ENCODE assay signal across 10 mouse cellular contexts in the genomic region with DNA sequence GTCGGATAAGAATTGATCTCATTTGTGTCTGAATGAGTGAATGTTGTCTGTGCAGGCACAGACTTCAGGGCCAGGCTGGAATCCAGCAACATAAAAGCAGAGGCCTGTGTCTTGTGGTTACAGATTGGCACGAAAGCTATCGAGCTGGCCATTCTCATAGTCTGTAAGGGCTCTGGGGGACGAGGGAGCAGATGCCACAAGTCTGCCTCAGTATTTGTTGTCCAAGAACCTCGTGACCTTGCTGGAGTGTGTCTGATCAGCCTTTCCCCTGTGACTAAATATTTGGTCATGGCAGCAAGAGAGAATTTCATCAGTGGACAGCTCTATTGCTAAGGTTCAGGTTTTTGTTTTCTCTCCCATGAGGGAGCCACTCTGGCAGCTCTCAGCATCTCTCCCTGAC.
A peak's percentile ranks its signal among the peaks of the same experiment; 100 is the strongest.
DNase-seq lines count a peak whose midpoint lies in the region; ATAC-seq lines count a peak whose summit lies in the region.
"Had no signal": no experiment of that assay in that cellular context is flagged by ENCODE, and none has a peak within 500 bp of the region (broad histone marks: within the 10 kb centered on the region; RNA-seq: fewer than 3 reads in every experiment).

No protein-coding gene starts in this region.

- peak overlapping the region; percentile 71 for H3K27ac ChIP-seq in hindbrain, embryonic 10.5 days
- H3K27ac ChIP-seq in midbrain, embryonic 13.5 days: no peak overlapping the region
- no peak overlapping the region for H3K27ac ChIP-seq in heart, embryonic 11.5 days (ENCODE audit: low read depth, low read length)
- H3K27ac ChIP-seq: embryonic facial prominence, embryonic 13.5 days had no signal

- peak; percentile 36 to 44 for DNase-seq in cerebellum, postnatal 14 days
- DNase-seq in cerebellum, adult 11-12 months: no peak
- peak; percentile 27 to 32 for DNase-seq in adrenal gland, postnatal 36 days
- DNase-seq in hindbrain, embryonic 10.5 days (ENCODE audit: low spot score): peak; percentile 44
- DNase-seq in layer of hippocampus, adult 18-20 months (ENCODE audit: low spot score in 2 of 2): no peak
- DNase-seq in kidney, postnatal 14 days: no peak
- DNase-seq: kidney, adult 18-20 months had no signal

- no peaks in the 10 kb centered on the region for H3K36me3 ChIP-seq in hindbrain, embryonic 10.5 days
- no peaks in the 10 kb centered on the region for H3K36me3 ChIP-seq in midbrain, embryonic 13.5 days
- H3K36me3 ChIP-seq in heart, embryonic 11.5 days (ENCODE audit: control insufficient read depth, insufficient read depth, low read length): no peaks in the 10 kb centered on the region
- H3K36me3 ChIP-seq: embryonic facial prominence, embryonic 13.5 days had no signal

- H3K9ac ChIP-seq in midbrain, embryonic 13.5 days (replicated peaks): no peak overlapping the region
- no peak overlapping the region for H3K9ac ChIP-seq in heart, embryonic 11.5 days (ENCODE audit: low read depth, low read length)
- H3K9ac ChIP-seq: embryonic facial prominence, embryonic 13.5 days had no signal

- 17% methylated on average over 5 of the region's 5 CpGs for WGBS in hindbrain, embryonic 10.5 days
- 8% methylated on average over 5 of the region's 5 CpGs for WGBS in midbrain, embryonic 13.5 days
- 69% methylated on average over 5 of the region's 5 CpGs for WGBS in heart, embryonic 11.5 days (ENCODE audit: insufficient replicate concordance)

- H3K27me3 ChIP-seq in hindbrain, embryonic 10.5 days (ENCODE audit: insufficient read depth, poor library complexity, severe bottlenecking): no peaks in the 10 kb centered on the region
- peaks cover 41% of the 10 kb centered on the region for H3K27me3 ChIP-seq in midbrain, embryonic 13.5 days
- no peaks in the 10 kb centered on the region for H3K27me3 ChIP-seq in heart, embryonic 11.5 days (ENCODE audit: control insufficient read depth, insufficient read depth, low read length)
- H3K27me3 ChIP-seq: embryonic facial prominence, embryonic 13.5 days had no signal

- no peak overlapping the region for H3K4me2 ChIP-seq in midbrain, embryonic 13.5 days (replicated peaks)
- no peak overlapping the region for H3K4me2 ChIP-seq in heart, embryonic 11.5 days
- H3K4me2 ChIP-seq: embryonic facial prominence, embryonic 13.5 days had no signal

- peak; percentile 85 for ATAC-seq in midbrain, embryonic 13.5 days
- ATAC-seq in heart, embryonic 11.5 days (replicated peaks; ENCODE audit: insufficient number of reproducible peaks, low FRiP score, low TSS enrichment): no peak

- H3K4me3 ChIP-seq in hindbrain, embryonic 10.5 days: no peak overlapping the region
- no peak overlapping the region for H3K4me3 ChIP-seq in midbrain, embryonic 13.5 days (replicated peaks)
- H3K4me3 ChIP-seq in heart, embryonic 11.5 days (ENCODE audit: low read depth, low read length): no peak overlapping the region
- H3K4me3 ChIP-seq: embryonic facial prominence, embryonic 13.5 days had no signal

- peaks cover 24% of the 10 kb centered on the region for H3K4me1 ChIP-seq in hindbrain, embryonic 10.5 days (replicated peaks)
- H3K4me1 ChIP-seq in midbrain, embryonic 13.5 days (replicated peaks): peaks cover 22% of the 10 kb centered on the region
- H3K4me1 ChIP-seq in heart, embryonic 11.5 days (ENCODE audit: control insufficient read depth, insufficient read depth, low read length): no peaks in the 10 kb centered on the region

- H3K9me3 ChIP-seq in hindbrain, embryonic 10.5 days: no peaks in the 10 kb centered on the region
- H3K9me3 ChIP-seq in midbrain, embryonic 13.5 days: no peaks in the 10 kb centered on the region
- no peaks in the 10 kb centered on the region for H3K9me3 ChIP-seq in heart, embryonic 11.5 days (replicated peaks; ENCODE audit: control insufficient read depth, low read length)
- H3K9me3 ChIP-seq: embryonic facial prominence, embryonic 13.5 days had no signal

Comparison
In these comparisons a context has a peak if more than half of its experiments do, and no peak if none do; other contexts are left out.
1. DNase-seq: peak in cerebellum, postnatal 14 days (2 of 2), adrenal gland, postnatal 36 days (2 of 2) and hindbrain, embryonic 10.5 days (single experiment); none in cerebellum, adult 11-12 months (single experiment), layer of hippocampus, adult 18-20 months (0 of 2) and kidney, postnatal 14 days (single experiment).